Mouse (Mus musculus): ENCODE data around the gene Abi2.

- TF ChIP-seq CTCF (IDR thresholded peaks at IDR 0.05; ENCODE audit: borderline replicate concordance, insufficient read depth, low read depth, low read length) (no peak), POLR2A (IDR thresholded peaks at IDR 0.05; ENCODE audit: borderline replicate concordance, insufficient read depth, low read length) (no peak)
These were observed 73.5 kb downstream of the Abi2 start for GRCm38 (mm10) chr1:60482881-60483280.
